Comparison of ENCODE assay signal across 21 mouse cellular contexts in the genomic region with DNA sequence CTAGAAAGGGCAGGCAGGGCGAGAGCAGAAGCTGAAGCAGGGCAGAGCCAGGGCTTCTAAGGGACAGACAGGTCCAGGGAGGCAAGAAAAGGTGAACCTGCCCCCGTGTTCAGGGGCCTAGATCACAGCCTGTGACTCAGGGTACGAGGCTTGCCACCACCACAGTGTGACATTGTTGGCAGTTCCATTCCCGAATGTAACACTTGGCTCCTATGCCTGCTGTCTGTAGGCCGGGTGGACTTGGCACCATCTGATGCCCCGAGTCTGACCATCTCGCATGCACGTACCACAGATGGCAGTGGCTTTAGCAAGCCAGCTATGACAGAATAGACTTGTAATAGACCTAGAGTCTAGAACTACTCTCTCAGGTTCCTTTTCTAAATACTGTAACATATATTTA.
DNase-seq lines count a peak whose midpoint lies in the region; ATAC-seq and TF ChIP-seq lines count a peak whose summit lies in the region.
"Had no signal": no experiment of that assay in that cellular context is flagged by ENCODE, and none has a peak within 500 bp of the region (broad histone marks: within the 10 kb centered on the region; RNA-seq: fewer than 3 reads in every experiment).

No protein-coding gene starts in this region.

- peak; percentile 77 for DNase-seq in cerebellum, adult 11 months
- DNase-seq in cerebellum, adult 2 months, result peak; percentile 83 to 95
- peak; percentile 80 to 86 for DNase-seq in cerebellum, postnatal 25 days
- no peak for DNase-seq in limb, embryonic 10.5 days (ENCODE audit: low spot score)
- DNase-seq in T-cell, adult 2 months (ENCODE audit: low spot score), result no peak
- no peak for DNase-seq in ovary, postnatal 36 days (ENCODE audit: low spot score)
- no peak for DNase-seq in stomach, postnatal 0 days (ENCODE audit: low spot score)
- DNase-seq: adrenal gland, postnatal 10 days; gastrocnemius, postnatal 25 days; heart, adult 18-20 months; heart, postnatal 14 days; kidney, postnatal 36 days; lung, adult 18-20 months; lung, postnatal 10 days had no signal

- H3K27ac ChIP-seq in cerebellum, adult 2 months (ENCODE audit: insufficient read depth, low read length), result no peak overlapping the region
- peak overlapping the region; percentile 94 for H3K27ac ChIP-seq in limb, embryonic 10.5 days
- no peak overlapping the region for H3K27ac ChIP-seq in heart, embryonic 12.5 days (ENCODE audit: poor library complexity, severe bottlenecking)
- H3K27ac ChIP-seq in stomach, postnatal 0 days (replicated peaks), result no peak overlapping the region
- H3K27ac ChIP-seq: heart, embryonic 13.5 days; kidney, embryonic 15.5 days; liver, embryonic 12.5 days; neural tube, embryonic 15.5 days had no signal

- no peak for TF ChIP-seq CTCF in cerebellum, adult 2 months (IDR thresholded peaks at IDR 0.05; ENCODE audit: borderline replicate concordance, insufficient read depth, low read depth, low read length)
- TF ChIP-seq CTCF in stomach, postnatal 0 days (IDR thresholded peaks at IDR 0.05; ENCODE audit: low read depth), result no peak

- no peak overlapping the region for H3K9ac ChIP-seq in heart, embryonic 12.5 days
- H3K9ac ChIP-seq in stomach, postnatal 0 days (ENCODE audit: low read length), result no peak overlapping the region
- H3K9ac ChIP-seq: heart, embryonic 13.5 days; kidney, embryonic 15.5 days; liver, embryonic 12.5 days; neural tube, embryonic 15.5 days had no signal

- no peak for ATAC-seq in heart, embryonic 12.5 days (ENCODE audit: insufficient number of reproducible peaks, low FRiP score)
- no peak for ATAC-seq in stomach, postnatal 0 days (ENCODE audit: low FRiP score, low TSS enrichment)
- ATAC-seq: intestine, postnatal 0 days; liver, embryonic 12.5 days had no signal

- H3K4me3 ChIP-seq in cerebellum, adult 2 months (replicated peaks; ENCODE audit: insufficient read depth, low read depth, low read length), result no peak overlapping the region
- no peak overlapping the region for H3K4me3 ChIP-seq in limb, embryonic 10.5 days
- H3K4me3 ChIP-seq in heart, embryonic 12.5 days, result no peak overlapping the region
- no peak overlapping the region for H3K4me3 ChIP-seq in stomach, postnatal 0 days (ENCODE audit: low read depth, low read length)
- H3K4me3 ChIP-seq: heart, embryonic 13.5 days; kidney, embryonic 15.5 days; liver, embryonic 12.5 days; neural tube, embryonic 15.5 days had no signal

- no peaks in the 10 kb centered on the region for H3K9me3 ChIP-seq in limb, embryonic 10.5 days (replicated peaks)
- H3K9me3 ChIP-seq in heart, embryonic 12.5 days (replicated peaks), result no peaks in the 10 kb centered on the region
- no peaks in the 10 kb centered on the region for H3K9me3 ChIP-seq in stomach, postnatal 0 days (ENCODE audit: control insufficient read depth, low read length)
- H3K9me3 ChIP-seq: heart, embryonic 13.5 days; kidney, embryonic 15.5 days; liver, embryonic 12.5 days; neural tube, embryonic 15.5 days had no signal

- no peak overlapping the region for H3K4me2 ChIP-seq in heart, embryonic 12.5 days
- no peak overlapping the region for H3K4me2 ChIP-seq in stomach, postnatal 0 days (replicated peaks; ENCODE audit: low read depth)
- H3K4me2 ChIP-seq: heart, embryonic 13.5 days; kidney, embryonic 15.5 days; liver, embryonic 12.5 days; midbrain, embryonic 11.5 days; neural tube, embryonic 15.5 days had no signal

- TF ChIP-seq EP300 in stomach, postnatal 0 days (optimal IDR thresholded peaks at IDR 0.05), result no peak

- no peaks in the 10 kb centered on the region for H3K27me3 ChIP-seq in cerebellum, adult 2 months (ENCODE audit: control insufficient read depth, insufficient read depth, low read length)
- H3K27me3 ChIP-seq in limb, embryonic 10.5 days (ENCODE audit: low read depth, poor library complexity, severe bottlenecking), result no peaks in the 10 kb centered on the region
- no peaks in the 10 kb centered on the region for H3K27me3 ChIP-seq in heart, embryonic 12.5 days (replicated peaks)
- H3K27me3 ChIP-seq in stomach, postnatal 0 days (ENCODE audit: control insufficient read depth, insufficient read depth, low read length), result no peaks in the 10 kb centered on the region
- H3K27me3 ChIP-seq: heart, embryonic 13.5 days; kidney, embryonic 15.5 days; neural tube, embryonic 15.5 days had no signal

- 16% methylated on average over 8 of the region's 8 CpGs for whole genome bisulfite sequencing in cerebellum, adult 2 months
- WGBS in limb, embryonic 10.5 days, result 93% methylated on average over 8 of the region's 8 CpGs
- WGBS in heart, embryonic 12.5 days, result 82% methylated on average over 8 of the region's 8 CpGs
- WGBS in stomach, postnatal 0 days, result 87% methylated on average over 8 of the region's 8 CpGs

- H3K4me1 ChIP-seq in cerebellum, adult 2 months (ENCODE audit: control insufficient read depth, insufficient read depth, low read length), result peaks cover 13% of the 10 kb centered on the region; the same call in 1 of the 2 replicates
- peaks cover 89% of the 10 kb centered on the region for H3K4me1 ChIP-seq in limb, embryonic 10.5 days
- H3K4me1 ChIP-seq in heart, embryonic 12.5 days (replicated peaks), result 0 out of 2 replicates have a peak, but pooled peaks cover 4% of the 10 kb centered on the region
- no peaks in the 10 kb centered on the region for H3K4me1 ChIP-seq in stomach, postnatal 0 days (replicated peaks; ENCODE audit: control insufficient read depth, insufficient read depth)
- H3K4me1 ChIP-seq: neural tube, embryonic 15.5 days had no signal

- no peak for TF ChIP-seq POLR2A in cerebellum, adult 2 months (IDR thresholded peaks at IDR 0.05; ENCODE audit: borderline replicate concordance, insufficient read depth, low read length)

- H3K36me3 ChIP-seq in limb, embryonic 10.5 days, result no peaks in the 10 kb centered on the region
- no peaks in the 10 kb centered on the region for H3K36me3 ChIP-seq in heart, embryonic 12.5 days
- H3K36me3 ChIP-seq in stomach, postnatal 0 days (ENCODE audit: control insufficient read depth, insufficient read depth, low read length), result no peaks in the 10 kb centered on the region
- H3K36me3 ChIP-seq: heart, embryonic 13.5 days; kidney, embryonic 15.5 days; liver, embryonic 12.5 days; neural tube, embryonic 15.5 days had no signal

Comparison
In these comparisons a context has a peak if more than half of its experiments do, and no peak if none do; other contexts are left out.
1. DNase-seq: peak in cerebellum, adult 11 months (single experiment), cerebellum, adult 2 months (2 of 2) and cerebellum, postnatal 25 days (2 of 2); none in limb, embryonic 10.5 days (single experiment), T-cell, adult 2 months (single experiment), ovary, postnatal 36 days (single experiment) and stomach, postnatal 0 days (single experiment).